Mouse (Mus musculus): Measurements from ENCODE around the gene Nup205.

- TF ChIP-seq POU5F1 (IDR thresholded peaks at IDR 0.05; ENCODE audit: borderline replicate concordance, low read length) (no peak), CTCF (conservative IDR thresholded peaks at IDR 0.05; ENCODE audit: low read length) (peak; percentile 57)
These were observed 31.7 kb upstream of the Nup205 start for GRCm38 (mm10) chr6:35145569-35145968.

All from E14TG2a.4 (cell line).